Mouse (Mus musculus) neutrophil, adult 5-6 weeks (primary cell): Measurements from ENCODE around the gene D630039A03Rik. TPM values are rescaled to one million over a fixed set of nuclear protein-coding genes. Genes with fewer than 3 reads are reported as not detected.
A peak's percentile ranks its signal among the peaks of the same experiment; 100 is the strongest.

Experiments
- ATAC-seq: fragments of 151-379, 151-347 bp; 2 replicates; pipeline ENCODE4 v1.8.0; 2017; ENCODE audit warnings: mild to moderate bottlenecking, moderate TSS enrichment; ENCODE audit not compliant: insufficient number of reproducible peaks, poor library complexity, low FRiP score, severe bottlenecking; ENCODE audit errors: extremely low read depth
- total RNA-seq: library from RNA; stranded (forward); fragments of 200-1000 nt; gene quantifications from 2 replicates; pipeline ENCODE4 v1.2.3, GENCODE M21; 2017

D630039A03Rik gene
- total RNA-seq, 1 experiment from 2014 or later = not detected

- peak; percentile 33; the same call in 1 of the 2 replicates for ATAC-seq
Measured at GRCm38 (mm10) chr4:57930559-57931170, 14.6 kb upstream of the D630039A03Rik start.

GRCm38 (mm10) chr4:57927464-57928205, 11.5 kb upstream of the D630039A03Rik start:
- ATAC-seq = peak; percentile 65

- no peak for ATAC-seq
Measured at GRCm38 (mm10) chr4:57924556-57925071, 8.5 kb upstream of the D630039A03Rik start.

GRCm38 (mm10) chr4:57922171-57922570, 6.1 kb upstream of the D630039A03Rik start:
- no peak for ATAC-seq

- ATAC-seq = no peak
Measured at GRCm38 (mm10) chr4:57920522-57920921, 4.4 kb upstream of the D630039A03Rik start.

- no peak for ATAC-seq
Measured at GRCm38 (mm10) chr4:57919494-57920423, 3.7 kb upstream of the D630039A03Rik start.

GRCm38 (mm10) chr4:57916711-57917110, 614 bp upstream of the D630039A03Rik start:
- ATAC-seq = no peak

GRCm38 (mm10) chr4:57915216-57915965, 706 bp downstream of the D630039A03Rik start:
- ATAC-seq = no peak

GRCm38 (mm10) chr4:57914193-57915190, 1.6 kb downstream of the D630039A03Rik start:
- no peak for ATAC-seq

GRCm38 (mm10) chr4:57913021-57913420, 3.1 kb downstream of the D630039A03Rik start:
- no peak for ATAC-seq

GRCm38 (mm10) chr4:57908860-57909259, 7.2 kb downstream of the D630039A03Rik start:
- no peak for ATAC-seq

- ATAC-seq = no peak
Measured at GRCm38 (mm10) chr4:57906708-57907107, 9.4 kb downstream of the D630039A03Rik start.

- ATAC-seq = no peak
Measured at GRCm38 (mm10) chr4:57904638-57905037, 11.5 kb downstream of the D630039A03Rik start.

GRCm38 (mm10) chr4:57904211-57904610, 11.9 kb downstream of the D630039A03Rik start:
- peak; percentile 77 for ATAC-seq

GRCm38 (mm10) chr4:57902619-57903018, 13.5 kb downstream of the D630039A03Rik start:
- no peak for ATAC-seq

- peak; percentile 46; the same call in 1 of the 2 replicates for ATAC-seq
Measured at GRCm38 (mm10) chr4:57901210-57901609, 14.9 kb downstream of the D630039A03Rik start.

GRCm38 (mm10) chr4:57896631-57897030, 19.5 kb downstream of the D630039A03Rik start:
- ATAC-seq = no peak
